Mouse (Mus musculus): Measurements from ENCODE around the gene Dna2. TPM values are rescaled to one million over a fixed set of nuclear protein-coding genes. Genes with fewer than 3 reads are reported as not detected.

Gene Dna2
- polyA plus RNA-seq, 1 experiment from 2014 or later, result 15.1 TPM

- Histone ChIP-seq H3K9ac (ENCODE audit: low read length) (no peak overlapping the region), H3K36me3 (ENCODE audit: control insufficient read depth, insufficient read depth, low read length) (no peaks in the 10 kb centered on the region), H3K9me3 (replicated peaks; ENCODE audit: control insufficient read depth, low read length) (no peaks in the 10 kb centered on the region), H3K4me1 (ENCODE audit: control insufficient read depth, insufficient read depth, low read length) (peaks cover 2% of the 10 kb centered on the region; the same call in 1 of the 2 replicates), H3K27me3 (ENCODE audit: control insufficient read depth, insufficient read depth, low read length) (no peaks in the 10 kb centered on the region), H3K4me2 (ENCODE audit: low read depth, low read length) (no peak overlapping the region), H3K27ac (ENCODE audit: low read length) (no peak overlapping the region), H3K4me3 (replicated peaks; ENCODE audit: low read length) (no peak overlapping the region)
- ATAC-seq (ENCODE audit: insufficient read depth, low FRiP score), result no peak
- 83% methylated on average over 3 of the region's 3 CpGs for WGBS
These were observed 27.8 kb upstream of the Dna2 start for GRCm38 (mm10) chr10:62918985-62919384.

- peak within 1 kb of the TSS; percentile 88 for H3K27ac ChIP-seq (ENCODE audit: low read length)
- peaks cover 2% of the 10 kb centered on the region; the same call in 1 of the 2 replicates for H3K4me1 ChIP-seq (ENCODE audit: control insufficient read depth, insufficient read depth, low read length)
- no peaks in the 10 kb centered on the region for H3K9me3 ChIP-seq (replicated peaks; ENCODE audit: control insufficient read depth, low read length)
- H3K9ac ChIP-seq (ENCODE audit: low read length), result peak within 1 kb of the TSS; percentile 98
- no peaks in the 10 kb centered on the region for H3K36me3 ChIP-seq (ENCODE audit: control insufficient read depth, insufficient read depth, low read length)
- no peaks in the 10 kb centered on the region for H3K27me3 ChIP-seq (ENCODE audit: control insufficient read depth, insufficient read depth, low read length)
- peak; percentile 96 for ATAC-seq (ENCODE audit: insufficient read depth, low FRiP score)
- peak within 1 kb of the TSS; percentile 98 for H3K4me3 ChIP-seq (replicated peaks; ENCODE audit: low read length)
- 3% methylated on average over 50 of the region's 50 CpGs for WGBS
- peak within 1 kb of the TSS; percentile 92 for H3K4me2 ChIP-seq (ENCODE audit: low read depth, low read length)
These were observed 26.7 kb upstream of the Dna2 start, which contains the start of gene Slc25a16 for GRCm38 (mm10) chr10:62919925-62920765. Slc25a16 (plus strand) TSS chr10:62920633.

GRCm38 (mm10) chr10:62920766-62921156, 26.1 kb upstream of the Dna2 start:
- Histone ChIP-seq H3K4me2 (ENCODE audit: low read depth, low read length) (peak overlapping the region; percentile 79), H3K9me3 (replicated peaks; ENCODE audit: control insufficient read depth, low read length) (no peaks in the 10 kb centered on the region), H3K4me3 (replicated peaks; ENCODE audit: low read length) (peak overlapping the region; percentile 98), H3K36me3 (ENCODE audit: control insufficient read depth, insufficient read depth, low read length) (no peaks in the 10 kb centered on the region), H3K27me3 (ENCODE audit: control insufficient read depth, insufficient read depth, low read length) (no peaks in the 10 kb centered on the region), H3K27ac (ENCODE audit: low read length) (peak overlapping the region; percentile 88), H3K4me1 (ENCODE audit: control insufficient read depth, insufficient read depth, low read length) (peaks cover 2% of the 10 kb centered on the region; the same call in 1 of the 2 replicates), H3K9ac (ENCODE audit: low read length) (peak overlapping the region; percentile 98)
- under 1% methylated on average over 29 of the region's 29 CpGs for WGBS
- ATAC-seq (ENCODE audit: insufficient read depth, low FRiP score), result peak; percentile 61

GRCm38 (mm10) chr10:62924096-62924635, 22.7 kb upstream of the Dna2 start:
- no peak overlapping the region for H3K27ac ChIP-seq (ENCODE audit: low read length)
- no peak overlapping the region for H3K4me2 ChIP-seq (ENCODE audit: low read depth, low read length)
- 86% methylated on average over 4 of the region's 4 CpGs for WGBS
- H3K27me3 ChIP-seq (ENCODE audit: control insufficient read depth, insufficient read depth, low read length), result no peaks in the 10 kb centered on the region
- peaks cover 5% of the 10 kb centered on the region; the same call in 1 of the 2 replicates for H3K36me3 ChIP-seq (ENCODE audit: control insufficient read depth, insufficient read depth, low read length)
- peaks cover 2% of the 10 kb centered on the region; the same call in 1 of the 2 replicates for H3K4me1 ChIP-seq (ENCODE audit: control insufficient read depth, insufficient read depth, low read length)
- H3K9ac ChIP-seq (ENCODE audit: low read length), result no peak overlapping the region
- H3K4me3 ChIP-seq (replicated peaks; ENCODE audit: low read length), result no peak overlapping the region
- no peaks in the 10 kb centered on the region for H3K9me3 ChIP-seq (replicated peaks; ENCODE audit: control insufficient read depth, low read length)
- no peak for ATAC-seq (ENCODE audit: insufficient read depth, low FRiP score)

- Histone ChIP-seq H3K36me3 (ENCODE audit: control insufficient read depth, insufficient read depth, low read length) (peaks cover 7% of the 10 kb centered on the region; the same call in 1 of the 2 replicates), H3K9ac (ENCODE audit: low read length) (no peak overlapping the region), H3K4me2 (ENCODE audit: low read depth, low read length) (no peak overlapping the region), H3K27ac (ENCODE audit: low read length) (no peak overlapping the region), H3K27me3 (ENCODE audit: control insufficient read depth, insufficient read depth, low read length) (no peaks in the 10 kb centered on the region), H3K4me1 (ENCODE audit: control insufficient read depth, insufficient read depth, low read length) (no peaks in the 10 kb centered on the region), H3K4me3 (replicated peaks; ENCODE audit: low read length) (no peak overlapping the region), H3K9me3 (replicated peaks; ENCODE audit: control insufficient read depth, low read length) (no peaks in the 10 kb centered on the region)
- WGBS, result 97% methylated on average over 1 of the region's 1 CpGs
- no peak for ATAC-seq (ENCODE audit: insufficient read depth, low FRiP score)
These were observed 14.4 kb upstream of the Dna2 start for GRCm38 (mm10) chr10:62932381-62932780.

GRCm38 (mm10) chr10:62944975-62945580, 1.7 kb upstream of the Dna2 start:
- no peak overlapping the region for H3K9ac ChIP-seq (ENCODE audit: low read length)
- no peak overlapping the region for H3K4me3 ChIP-seq (replicated peaks; ENCODE audit: low read length)
- H3K27me3 ChIP-seq (ENCODE audit: control insufficient read depth, insufficient read depth, low read length), result no peaks in the 10 kb centered on the region
- no peak overlapping the region for H3K27ac ChIP-seq (ENCODE audit: low read length)
- H3K9me3 ChIP-seq (replicated peaks; ENCODE audit: control insufficient read depth, low read length), result no peaks in the 10 kb centered on the region
- H3K4me2 ChIP-seq (ENCODE audit: low read depth, low read length), result no peak overlapping the region
- H3K36me3 ChIP-seq (ENCODE audit: control insufficient read depth, insufficient read depth, low read length), result peaks cover 10% of the 10 kb centered on the region
- ATAC-seq (ENCODE audit: insufficient read depth, low FRiP score), result no peak
- WGBS, result 81% methylated on average over 10 of the region's 10 CpGs
- H3K4me1 ChIP-seq (ENCODE audit: control insufficient read depth, insufficient read depth, low read length), result no peaks in the 10 kb centered on the region; the same call in 1 of the 2 replicates

- WGBS, result 87% methylated on average over 7 of the region's 7 CpGs
- Histone ChIP-seq H3K4me2 (ENCODE audit: low read depth, low read length) (no peak overlapping the region), H3K27ac (ENCODE audit: low read length) (no peak overlapping the region), H3K36me3 (ENCODE audit: control insufficient read depth, insufficient read depth, low read length) (0 out of 2 replicates have a peak, but pooled peaks cover 7% of the 10 kb centered on the region), H3K27me3 (ENCODE audit: control insufficient read depth, insufficient read depth, low read length) (no peaks in the 10 kb centered on the region), H3K4me1 (ENCODE audit: control insufficient read depth, insufficient read depth, low read length) (no peaks in the 10 kb centered on the region; the same call in 1 of the 2 replicates), H3K4me3 (replicated peaks; ENCODE audit: low read length) (no peak overlapping the region), H3K9ac (ENCODE audit: low read length) (no peak overlapping the region), H3K9me3 (replicated peaks; ENCODE audit: control insufficient read depth, low read length) (no peaks in the 10 kb centered on the region)
- ATAC-seq (ENCODE audit: insufficient read depth, low FRiP score), result no peak
These were observed 1.7 kb downstream of the Dna2 start for GRCm38 (mm10) chr10:62948551-62948950.

- ATAC-seq (ENCODE audit: insufficient read depth, low FRiP score), result no peak
- Histone ChIP-seq H3K9ac (ENCODE audit: low read length) (no peak overlapping the region), H3K27me3 (ENCODE audit: control insufficient read depth, insufficient read depth, low read length) (no peaks in the 10 kb centered on the region), H3K4me3 (replicated peaks; ENCODE audit: low read length) (no peak overlapping the region), H3K27ac (ENCODE audit: low read length) (no peak overlapping the region), H3K9me3 (replicated peaks; ENCODE audit: control insufficient read depth, low read length) (no peaks in the 10 kb centered on the region), H3K36me3 (ENCODE audit: control insufficient read depth, insufficient read depth, low read length) (peaks cover 8% of the 10 kb centered on the region; the same call in 1 of the 2 replicates), H3K4me1 (ENCODE audit: control insufficient read depth, insufficient read depth, low read length) (no peaks in the 10 kb centered on the region), H3K4me2 (ENCODE audit: low read depth, low read length) (no peak overlapping the region)
- 94% methylated on average over 7 of the region's 7 CpGs for WGBS
These were observed 17.1 kb downstream of the Dna2 start for GRCm38 (mm10) chr10:62963956-62964355.

- Histone ChIP-seq H3K4me2 (ENCODE audit: low read depth, low read length) (no peak overlapping the region), H3K9ac (ENCODE audit: low read length) (no peak overlapping the region), H3K4me1 (ENCODE audit: control insufficient read depth, insufficient read depth, low read length) (no peaks in the 10 kb centered on the region), H3K27ac (ENCODE audit: low read length) (no peak overlapping the region), H3K9me3 (replicated peaks; ENCODE audit: control insufficient read depth, low read length) (no peaks in the 10 kb centered on the region), H3K4me3 (replicated peaks; ENCODE audit: low read length) (no peak overlapping the region), H3K36me3 (ENCODE audit: control insufficient read depth, insufficient read depth, low read length) (peaks cover 11% of the 10 kb centered on the region; the same call in 1 of the 2 replicates), H3K27me3 (ENCODE audit: control insufficient read depth, insufficient read depth, low read length) (no peaks in the 10 kb centered on the region)
- WGBS, result 92% methylated on average over 11 of the region's 11 CpGs
- ATAC-seq (ENCODE audit: insufficient read depth, low FRiP score), result no peak
These were observed 19.0 kb downstream of the Dna2 start for GRCm38 (mm10) chr10:62965796-62966195.

Measured in stomach, embryonic 16.5 days (tissue).